Mouse (Mus musculus) spleen, embryonic (tissue): ENCODE measurements around the gene Lin7b.
"Not testable (repeated sequence)": the region's sequence is repeated elsewhere in the genome, so short reads cannot be mapped to it uniquely, and the experiment has no call there.

Source experiments
- CTCF ChIA-PET: fragments of 350-600 bp; sonication (Branson Sonifier 250); formaldehyde crosslinking; loops from one replicate; lab custom pipeline; 2022; lab: Charles Lee

The Lin7b gene

GRCm38 (mm10) chr7:45396337-45396775 is 26.0 kb upstream of the Lin7b start:
- CTCF ChIA-PET = interaction anchor here (0.7 kb wide), 1 partner anchor 378 kb away, joined by 4 read pairs; the partner anchor contains the start of gene Rras

- CTCF ChIA-PET = interaction anchor here (0.7 kb wide), 1 partner anchor 378 kb away, joined by 4 read pairs; the partner anchor contains the start of gene Rras
Measured at GRCm38 (mm10) chr7:45395578-45396336, 25.4 kb upstream of the Lin7b start, which contains the start of gene Snrnp70. Snrnp70 (minus strand) TSS chr7:45395742.

GRCm38 (mm10) chr7:45395129-45395541 is 24.8 kb upstream of the Lin7b start:
- CTCF ChIA-PET = interaction anchor here (0.7 kb wide), 1 partner anchor 18 kb away, joined by 15 read pairs; no protein-coding TSS in a partner anchor

GRCm38 (mm10) chr7:45386077-45386476 is 15.7 kb upstream of the Lin7b start:
- CTCF ChIA-PET = no interaction called here

GRCm38 (mm10) chr7:45376057-45376456 is 5.7 kb upstream of the Lin7b start:
- CTCF ChIA-PET = no interaction called here

- CTCF ChIA-PET = no interaction called here
Measured at GRCm38 (mm10) chr7:45374620-45375019, 4.2 kb upstream of the Lin7b start.

GRCm38 (mm10) chr7:45372371-45372770 is 2.0 kb upstream of the Lin7b start:
- CTCF ChIA-PET = no interaction called here

- CTCF ChIA-PET = no interaction called here
Measured at GRCm38 (mm10) chr7:45369836-45370474, 428 bp downstream of the Lin7b start.

GRCm38 (mm10) chr7:45369022-45369745 is 1.2 kb downstream of the Lin7b start:
- CTCF ChIA-PET = no interaction called here

GRCm38 (mm10) chr7:45368178-45368577 is 2.2 kb downstream of the Lin7b start:
- CTCF ChIA-PET = no interaction called here

- CTCF ChIA-PET = no interaction called here
Measured at GRCm38 (mm10) chr7:45367020-45367880, 3.1 kb downstream of the Lin7b start.

- CTCF ChIA-PET = no interaction called here
Measured at GRCm38 (mm10) chr7:45366652-45367019, 3.7 kb downstream of the Lin7b start, which contains the start of gene Ppfia3. Ppfia3 (minus strand) TSS chr7:45367019.

GRCm38 (mm10) chr7:45365742-45366651 is 4.4 kb downstream of the Lin7b start:
- CTCF ChIA-PET = no interaction called here

GRCm38 (mm10) chr7:45363983-45364382 is 6.4 kb downstream of the Lin7b start:
- CTCF ChIA-PET = no interaction called here

- CTCF ChIA-PET = no interaction called here
Measured at GRCm38 (mm10) chr7:45362801-45363200, 7.6 kb downstream of the Lin7b start.

- CTCF ChIA-PET = interaction anchor here (0.6 kb wide), 1 partner anchor 477 kb away, joined by 4 read pairs; no protein-coding TSS in a partner anchor
Measured at GRCm38 (mm10) chr7:45361243-45361804, 9.1 kb downstream of the Lin7b start.

GRCm38 (mm10) chr7:45360404-45361125 is 9.8 kb downstream of the Lin7b start:
- CTCF ChIA-PET = interaction anchor here (0.7 kb wide), 1 partner anchor 38 kb away, joined by 3 read pairs; no protein-coding TSS in a partner anchor

- CTCF ChIA-PET = not testable (repeated sequence)
Measured at GRCm38 (mm10) chr7:45359081-45359480, 11.3 kb downstream of the Lin7b start.

GRCm38 (mm10) chr7:45356087-45356486 is 14.3 kb downstream of the Lin7b start:
- CTCF ChIA-PET = no interaction called here
